Mouse (Mus musculus): ENCODE data around the gene Wdr35. TPM values are rescaled to one million over a fixed set of nuclear protein-coding genes. Genes with fewer than 3 reads are reported as not detected.
"Not testable (repeated sequence)": the region's sequence is repeated elsewhere in the genome, so short reads cannot be mapped to it uniquely, and the experiment has no call there.

The Wdr35 gene
- polyA plus RNA-seq, 1 experiment, result 5.9 TPM

DNA sequence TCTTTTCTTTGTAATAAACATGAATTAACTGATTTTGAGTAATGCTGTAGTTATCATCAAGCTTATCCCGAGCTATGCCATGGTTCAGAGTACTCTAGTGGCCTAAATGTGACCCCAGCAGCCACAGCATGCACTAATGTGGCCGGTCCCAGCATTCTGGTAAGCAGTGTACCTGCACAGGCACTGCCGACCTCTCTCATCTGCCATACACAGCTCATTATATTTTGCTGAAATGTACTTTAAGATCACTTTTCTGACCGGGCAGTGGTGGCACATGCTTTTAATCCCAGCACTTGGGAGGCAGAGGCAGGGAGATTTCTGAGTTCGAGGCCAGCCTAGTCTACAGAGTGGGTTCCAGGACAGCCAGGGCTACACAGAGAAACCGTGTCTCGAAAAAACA is 55.1 kb downstream of the Wdr35 start:
- H3K27ac ChIP-seq (replicated peaks; ENCODE audit: low read depth, low read length); H3K4me3 ChIP-seq (ENCODE audit: insufficient read depth, low read depth, low read length): not testable (repeated sequence)

DNA sequence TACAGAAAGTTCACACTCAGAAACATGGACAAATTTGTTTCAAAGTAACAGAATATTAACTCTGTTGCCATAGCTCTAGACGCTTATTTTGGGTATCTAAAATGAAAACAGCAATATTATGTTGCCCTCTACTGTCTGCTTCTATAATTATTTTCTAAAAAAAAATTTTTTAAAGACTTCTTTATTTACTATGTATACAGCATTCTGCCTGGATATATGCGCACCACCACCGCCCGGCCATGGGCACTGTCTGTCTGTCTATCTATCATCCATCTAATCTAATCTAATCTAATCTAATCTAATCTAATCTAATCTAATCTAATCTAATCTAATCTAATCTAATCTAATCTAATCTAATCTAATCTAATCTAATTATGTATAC is 55.8 kb downstream of the Wdr35 start:
- H3K4me1 ChIP-seq (ENCODE audit: control insufficient read depth, insufficient read depth, insufficient read length, low read length), result no peaks in the 10 kb centered on the region
- H3K27ac ChIP-seq (replicated peaks; ENCODE audit: low read depth, low read length), result no peak overlapping the region
- no peak overlapping the region for H3K4me3 ChIP-seq (ENCODE audit: insufficient read depth, low read depth, low read length)

More for the DNA sequence above, 55.1 kb downstream of the Wdr35 start:
- not testable (repeated sequence) for H3K4me1 ChIP-seq (ENCODE audit: control insufficient read depth, insufficient read depth, insufficient read length, low read length)

DNA sequence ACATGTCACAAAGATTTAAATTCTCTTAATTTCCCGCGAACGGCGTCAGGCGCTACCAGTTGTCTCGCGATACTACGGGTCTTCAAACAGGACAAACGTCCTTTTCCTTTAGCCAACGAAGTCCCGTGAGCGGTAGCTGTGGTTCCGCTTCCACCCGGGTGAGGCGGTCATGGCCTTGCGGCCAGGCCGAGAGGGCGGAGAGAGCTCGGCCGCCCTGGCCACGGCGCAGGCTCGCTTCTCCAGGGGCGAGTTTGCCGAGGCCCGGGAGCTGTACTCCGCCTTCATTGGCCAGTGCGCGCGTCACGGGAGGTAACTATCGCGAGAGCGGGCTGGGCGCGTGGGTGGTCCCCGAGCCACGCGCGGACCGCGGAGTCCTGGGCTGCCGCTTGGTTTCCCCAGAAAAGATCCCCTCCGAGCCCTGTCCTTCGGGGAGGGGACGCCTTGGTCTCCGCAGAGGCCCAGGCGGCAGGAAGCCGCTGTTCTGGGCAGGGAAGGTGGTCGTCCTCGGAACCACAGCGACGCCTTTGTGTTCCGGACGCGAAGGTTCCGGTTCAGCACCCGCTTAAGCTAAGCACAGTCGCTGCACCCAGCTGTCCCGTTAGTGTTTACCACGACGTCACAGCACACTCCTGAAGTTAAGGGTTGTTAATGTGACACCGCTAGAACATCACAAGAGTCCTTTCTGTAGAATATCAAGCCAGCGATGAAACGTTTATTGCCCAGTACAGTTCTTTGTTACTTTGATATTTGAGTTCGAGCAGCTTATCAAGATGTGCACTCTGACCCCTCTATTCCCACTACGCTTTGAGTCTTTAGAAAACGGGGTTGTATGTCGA is 56.4 kb downstream of the Wdr35 start, which contains the start of gene Ttc32:
Ttc32 (plus strand) TSS at position 110 of the 836 bp plus-strand sequence.
- Histone ChIP-seq H3K4me1 (ENCODE audit: control insufficient read depth, insufficient read depth, insufficient read length, low read length) (no peaks in the 10 kb centered on the region), H3K27ac (replicated peaks; ENCODE audit: low read depth, low read length) (peak within 1 kb of the TSS; percentile 95), H3K4me3 (ENCODE audit: insufficient read depth, low read depth, low read length) (peak within 1 kb of the TSS; percentile 87)

DNA sequence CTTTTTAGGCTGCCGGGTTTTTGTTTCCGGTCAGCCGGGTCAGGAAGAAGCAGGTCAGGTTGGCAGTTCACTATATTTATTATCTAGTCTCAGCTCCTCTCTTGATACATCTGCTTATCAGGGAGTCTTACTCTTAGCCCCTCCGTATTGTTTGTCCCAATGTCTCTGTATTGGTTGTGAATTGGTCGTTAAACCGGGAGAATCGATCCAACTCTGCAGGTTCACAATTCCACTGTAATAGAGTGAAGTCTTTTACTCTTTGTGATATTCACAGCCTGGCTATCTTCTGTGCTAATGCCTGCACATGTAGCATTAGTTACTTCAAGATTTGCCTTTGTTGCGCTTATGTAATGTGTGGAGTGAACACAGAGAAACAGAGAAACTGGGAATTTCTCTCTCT is 57.5 kb downstream of the Wdr35 start:
- no peak overlapping the region for H3K27ac ChIP-seq (replicated peaks; ENCODE audit: low read depth, low read length)
- H3K4me1 ChIP-seq (ENCODE audit: control insufficient read depth, insufficient read depth, insufficient read length, low read length), result no peaks in the 10 kb centered on the region
- H3K4me3 ChIP-seq (ENCODE audit: insufficient read depth, low read depth, low read length), result no peak overlapping the region

DNA sequence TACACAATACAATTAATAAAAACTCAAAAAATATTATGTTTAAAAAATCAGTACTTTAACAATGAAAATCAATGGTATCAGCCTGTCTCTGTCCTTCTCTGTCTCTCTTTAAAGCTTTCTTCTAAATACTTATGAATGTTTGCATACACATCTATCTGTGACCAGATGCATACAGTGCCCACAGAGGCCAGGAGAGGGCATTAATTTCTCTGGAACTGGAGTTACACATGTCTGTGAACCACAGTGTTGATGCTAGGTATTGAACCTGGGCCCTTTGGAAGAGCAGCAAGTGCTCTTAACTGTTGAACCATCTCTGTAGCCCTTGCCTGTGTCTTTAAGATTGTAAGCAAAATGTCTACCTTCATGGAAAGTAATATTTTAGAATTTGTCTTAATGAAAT is 59.4 kb downstream of the Wdr35 start:
- no peaks in the 10 kb centered on the region for H3K4me1 ChIP-seq (ENCODE audit: control insufficient read depth, insufficient read depth, insufficient read length, low read length)
- no peak overlapping the region for H3K4me3 ChIP-seq (ENCODE audit: insufficient read depth, low read depth, low read length)
- no peak overlapping the region for H3K27ac ChIP-seq (replicated peaks; ENCODE audit: low read depth, low read length)

DNA sequence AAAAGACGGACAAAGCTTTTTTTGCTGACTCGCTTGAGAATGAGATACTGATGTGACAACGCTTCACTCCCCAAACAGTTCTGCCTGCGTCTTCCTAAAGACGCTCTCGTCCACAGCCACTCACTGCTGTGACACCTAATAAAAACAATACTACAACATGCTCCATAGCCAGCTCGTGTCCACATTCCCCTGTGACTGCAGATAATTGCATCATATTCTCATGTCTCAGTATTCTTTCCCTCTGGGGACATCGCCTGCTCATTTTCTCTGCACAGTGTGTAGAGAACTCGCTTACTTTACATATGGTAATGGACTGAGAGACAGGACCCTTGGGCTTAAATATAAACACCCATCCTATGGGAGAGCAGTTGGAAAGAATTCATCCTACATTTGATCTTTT is 62.7 kb downstream of the Wdr35 start:
- Histone ChIP-seq H3K4me1 (ENCODE audit: control insufficient read depth, insufficient read depth, insufficient read length, low read length) (no peaks in the 10 kb centered on the region), H3K4me3 (ENCODE audit: insufficient read depth, low read depth, low read length) (no peak overlapping the region), H3K27ac (replicated peaks; ENCODE audit: low read depth, low read length) (no peak overlapping the region)

DNA sequence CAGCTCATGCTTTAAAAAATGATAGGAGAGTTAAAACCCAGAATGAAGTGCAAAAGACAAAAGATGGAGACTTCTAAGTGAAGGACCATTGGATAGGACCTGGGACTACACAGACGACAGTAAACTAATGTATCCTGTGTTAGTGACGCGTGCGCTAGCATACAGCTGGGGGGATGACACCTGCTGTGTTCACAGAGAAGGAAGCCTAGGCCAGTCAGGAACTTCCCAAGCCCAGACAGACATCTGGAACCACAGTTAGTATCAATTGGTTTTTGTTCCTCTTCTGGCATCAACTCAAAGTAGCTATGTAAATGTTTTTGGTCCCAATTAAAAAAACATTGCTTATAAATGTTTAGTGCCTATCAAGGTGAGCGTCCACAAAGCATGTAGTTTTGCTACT is 66.5 kb downstream of the Wdr35 start:
- H3K4me1 ChIP-seq (ENCODE audit: control insufficient read depth, insufficient read depth, insufficient read length, low read length), result no peaks in the 10 kb centered on the region

DNA sequence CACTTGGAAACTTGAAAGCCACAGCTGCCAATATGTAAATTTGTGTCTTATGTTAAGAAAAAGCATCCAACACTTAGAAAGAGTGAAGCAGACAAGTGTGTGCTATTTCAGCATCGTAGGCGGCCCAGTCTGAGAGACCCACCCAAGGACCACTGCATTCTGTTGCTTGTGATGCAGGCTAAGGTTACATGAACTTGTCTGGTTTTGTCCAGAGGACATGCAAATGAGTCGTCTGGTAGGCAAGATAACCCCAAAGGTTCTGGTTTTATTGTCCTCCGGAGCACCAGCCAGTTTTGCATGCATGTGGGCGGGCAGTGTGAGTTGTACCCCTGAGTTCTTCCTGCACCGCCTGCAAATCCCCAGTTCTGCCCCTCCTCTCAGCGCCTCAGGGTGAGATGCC is 67.0 kb downstream of the Wdr35 start:
- no peaks in the 10 kb centered on the region for H3K4me1 ChIP-seq (ENCODE audit: control insufficient read depth, insufficient read depth, insufficient read length, low read length)
- no peak overlapping the region for H3K27ac ChIP-seq (replicated peaks; ENCODE audit: low read depth, low read length)
- H3K4me3 ChIP-seq (ENCODE audit: insufficient read depth, low read depth, low read length), result no peak overlapping the region

More for the DNA sequence above, 66.5 kb downstream of the Wdr35 start:
- Histone ChIP-seq H3K4me3 (ENCODE audit: insufficient read depth, low read depth, low read length) (no peak overlapping the region), H3K27ac (replicated peaks; ENCODE audit: low read depth, low read length) (no peak overlapping the region)

DNA sequence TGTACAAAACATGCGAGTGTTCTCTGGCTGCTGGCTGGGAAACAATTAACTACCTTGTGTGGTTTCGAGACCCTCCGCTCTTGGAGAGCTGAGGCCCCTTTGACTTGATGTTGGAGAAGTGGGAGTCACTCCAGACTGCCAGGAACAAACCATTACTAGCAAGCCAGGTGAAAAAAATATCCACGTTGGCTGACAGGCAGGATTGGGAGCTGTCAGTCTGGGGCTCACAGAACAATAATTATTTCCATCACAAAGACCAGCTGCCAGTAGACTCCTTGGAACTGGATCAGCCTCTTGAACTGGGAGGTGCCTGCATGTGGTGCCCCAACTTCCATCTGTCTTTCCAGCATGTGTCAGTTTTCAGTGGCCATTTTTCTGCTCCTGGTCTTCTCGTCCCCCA is 68.6 kb downstream of the Wdr35 start:
- Histone ChIP-seq H3K4me3 (ENCODE audit: insufficient read depth, low read depth, low read length) (no peak overlapping the region), H3K27ac (replicated peaks; ENCODE audit: low read depth, low read length) (no peak overlapping the region), H3K4me1 (ENCODE audit: control insufficient read depth, insufficient read depth, insufficient read length, low read length) (peaks cover 5% of the 10 kb centered on the region; the same call in 1 of the 2 replicates)

DNA sequence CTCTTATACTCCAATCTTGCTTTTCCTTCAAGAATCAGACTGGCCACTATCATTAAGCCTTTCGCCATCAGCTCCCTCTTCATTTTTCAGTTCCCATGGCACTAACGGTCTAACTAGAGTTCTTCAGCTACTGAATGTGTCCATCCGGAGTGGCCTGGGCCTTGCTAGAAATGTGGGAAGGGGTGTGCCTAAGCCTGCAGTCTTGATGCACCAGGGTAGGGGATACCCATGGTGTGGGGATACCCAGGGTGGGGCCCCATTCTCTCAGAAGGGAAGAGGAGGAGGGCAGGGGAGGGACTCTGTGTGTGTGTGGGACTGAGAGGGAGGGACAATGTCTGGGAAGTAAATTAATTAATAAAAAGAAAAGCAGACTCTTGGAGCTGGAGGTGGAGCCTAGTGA is 69.1 kb downstream of the Wdr35 start:
- H3K4me3 ChIP-seq (ENCODE audit: insufficient read depth, low read depth, low read length), result no peak overlapping the region
- no peak overlapping the region for H3K27ac ChIP-seq (replicated peaks; ENCODE audit: low read depth, low read length)
- H3K4me1 ChIP-seq (ENCODE audit: control insufficient read depth, insufficient read depth, insufficient read length, low read length), result peaks cover 8% of the 10 kb centered on the region; the same call in 1 of the 2 replicates

DNA sequence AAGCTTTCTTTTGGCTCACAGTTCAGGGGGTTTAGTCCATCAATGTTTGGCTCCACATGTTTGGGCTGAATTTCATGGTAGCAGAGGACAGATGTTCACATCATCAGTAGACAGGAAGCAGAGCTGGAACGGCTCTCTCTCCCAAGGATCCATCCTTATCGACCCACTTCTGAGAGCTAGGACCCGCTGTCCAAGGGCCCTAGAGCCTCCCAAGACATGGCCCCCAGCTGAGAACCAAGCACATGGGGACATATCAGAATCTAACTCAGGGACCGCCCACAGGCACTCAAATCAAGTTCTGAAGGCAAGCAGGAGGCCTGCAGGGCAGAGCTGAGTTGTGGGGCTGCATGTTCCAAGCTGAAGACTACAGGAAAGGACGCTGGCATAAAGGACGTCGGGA is 71.0 kb downstream of the Wdr35 start:
- H3K27ac ChIP-seq (replicated peaks; ENCODE audit: low read depth, low read length), result no peak overlapping the region
- H3K4me1 ChIP-seq (ENCODE audit: control insufficient read depth, insufficient read depth, insufficient read length, low read length), result peaks cover 11% of the 10 kb centered on the region; the same call in 1 of the 2 replicates
- H3K4me3 ChIP-seq (ENCODE audit: insufficient read depth, low read depth, low read length), result no peak overlapping the region

DNA sequence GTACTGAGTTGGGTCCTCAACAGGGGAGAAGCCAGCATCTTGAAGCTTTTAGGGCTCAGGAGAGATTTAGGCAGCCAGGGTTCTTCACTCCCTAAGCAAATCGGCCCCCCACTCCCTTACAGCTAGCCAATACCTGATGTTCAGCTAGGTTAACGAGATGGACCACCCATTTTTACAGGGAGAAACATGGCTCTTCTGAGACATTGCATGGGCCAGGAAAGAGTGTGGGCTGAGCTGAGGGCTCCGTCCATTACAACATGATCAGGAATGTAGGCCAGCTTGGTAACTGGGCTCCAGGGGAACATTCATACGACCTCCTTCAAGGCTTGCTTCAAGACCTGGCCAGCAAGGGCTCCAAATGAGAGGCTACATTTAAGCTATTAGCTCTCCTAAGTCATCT is 73.0 kb downstream of the Wdr35 start:
- Histone ChIP-seq H3K4me1 (ENCODE audit: control insufficient read depth, insufficient read depth, insufficient read length, low read length) (peaks cover 11% of the 10 kb centered on the region; the same call in 1 of the 2 replicates), H3K4me3 (ENCODE audit: insufficient read depth, low read depth, low read length) (no peak overlapping the region), H3K27ac (replicated peaks; ENCODE audit: low read depth, low read length) (no peak overlapping the region)

DNA sequence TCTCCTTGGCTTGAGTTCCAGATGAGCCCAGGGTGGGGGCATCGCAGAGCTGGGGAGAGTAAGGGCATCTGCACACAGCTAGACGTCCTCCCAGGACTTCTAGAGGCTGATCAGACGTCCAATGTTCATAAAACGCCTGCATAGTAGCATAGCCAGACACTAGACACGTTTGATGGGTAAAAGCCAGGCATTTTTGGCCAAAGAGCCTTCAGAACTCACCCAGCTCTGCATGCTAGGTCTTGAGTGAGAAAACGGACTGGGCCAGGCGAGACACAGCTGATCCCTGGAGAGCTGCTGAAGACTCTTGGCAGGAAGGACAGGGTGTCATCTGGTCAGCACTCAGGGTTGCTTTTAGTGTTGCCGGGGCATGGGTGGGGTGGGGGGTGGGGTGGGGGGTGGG is 74.4 kb downstream of the Wdr35 start:
- Histone ChIP-seq H3K4me3 (ENCODE audit: insufficient read depth, low read depth, low read length) (no peak overlapping the region), H3K27ac (replicated peaks; ENCODE audit: low read depth, low read length) (no peak overlapping the region), H3K4me1 (ENCODE audit: control insufficient read depth, insufficient read depth, insufficient read length, low read length) (peaks cover 11% of the 10 kb centered on the region; the same call in 1 of the 2 replicates)

DNA sequence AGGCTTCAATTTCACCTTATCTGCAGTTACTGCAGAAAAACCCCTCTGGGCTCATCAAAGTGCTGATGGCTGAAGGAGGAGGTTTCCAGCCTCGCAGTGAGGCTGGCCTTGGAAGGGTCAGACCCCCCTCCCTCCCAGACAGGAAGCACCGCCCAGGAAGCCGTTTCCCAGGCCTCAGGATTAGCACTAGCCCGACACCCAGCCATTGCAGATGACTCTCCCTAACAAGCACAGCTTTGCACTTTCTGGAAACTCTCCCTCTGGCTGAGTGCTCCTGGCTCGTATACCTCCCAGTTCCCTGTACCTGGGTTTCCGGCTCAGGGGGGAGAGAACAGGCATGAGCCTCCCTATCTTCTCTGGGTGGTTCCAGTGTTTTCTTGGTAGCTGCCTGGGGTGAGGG is 77.1 kb downstream of the Wdr35 start:
- no peak overlapping the region for H3K27ac ChIP-seq (replicated peaks; ENCODE audit: low read depth, low read length)
- no peak overlapping the region for H3K4me3 ChIP-seq (ENCODE audit: insufficient read depth, low read depth, low read length)
- peaks cover 11% of the 10 kb centered on the region for H3K4me1 ChIP-seq (ENCODE audit: control insufficient read depth, insufficient read depth, insufficient read length, low read length)

DNA sequence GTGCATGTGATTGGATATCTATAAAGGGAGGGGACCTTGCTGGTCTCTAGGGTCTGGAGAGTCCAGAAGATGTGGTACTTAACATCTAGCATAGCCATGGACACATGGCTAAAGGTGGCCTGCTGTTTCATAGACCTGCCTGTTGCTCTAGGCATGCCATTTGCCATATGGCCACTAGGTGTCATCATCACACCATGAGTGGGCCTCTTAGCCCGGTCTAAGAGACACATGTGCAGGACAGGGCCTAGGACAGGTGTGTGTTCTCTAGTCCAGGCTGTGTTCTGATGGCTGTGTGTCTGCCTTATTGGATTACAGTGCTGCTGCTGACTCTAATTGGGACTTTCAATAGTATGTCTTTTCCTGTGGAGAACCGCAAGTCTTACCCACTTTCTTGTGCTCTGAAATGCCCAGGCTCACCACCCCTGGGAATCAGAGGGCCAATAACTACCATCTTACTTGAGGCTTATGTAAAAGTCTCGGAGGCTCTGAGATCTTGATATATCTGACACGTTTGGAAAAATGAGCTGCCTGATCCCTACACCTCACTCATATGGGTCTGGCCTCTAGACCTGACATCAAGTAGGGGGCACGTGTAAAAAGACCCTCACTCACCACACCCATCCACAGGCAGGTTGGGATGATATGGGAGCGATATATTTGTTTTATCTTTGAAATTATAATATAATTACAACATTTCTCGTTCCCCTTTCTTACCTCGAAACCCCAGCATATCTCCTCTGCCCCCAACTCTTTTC is 78.6 kb downstream of the Wdr35 start:
- Histone ChIP-seq H3K4me1 (ENCODE audit: control insufficient read depth, insufficient read depth, insufficient read length, low read length) (peaks cover 6% of the 10 kb centered on the region), H3K27ac (replicated peaks; ENCODE audit: low read depth, low read length) (no peak overlapping the region), H3K4me3 (ENCODE audit: insufficient read depth, low read depth, low read length) (no peak overlapping the region)

Data from brown adipose tissue, adult 24 weeks (tissue).